Mouse (Mus musculus): Measurements from ENCODE around the gene Scp2.

DNA sequence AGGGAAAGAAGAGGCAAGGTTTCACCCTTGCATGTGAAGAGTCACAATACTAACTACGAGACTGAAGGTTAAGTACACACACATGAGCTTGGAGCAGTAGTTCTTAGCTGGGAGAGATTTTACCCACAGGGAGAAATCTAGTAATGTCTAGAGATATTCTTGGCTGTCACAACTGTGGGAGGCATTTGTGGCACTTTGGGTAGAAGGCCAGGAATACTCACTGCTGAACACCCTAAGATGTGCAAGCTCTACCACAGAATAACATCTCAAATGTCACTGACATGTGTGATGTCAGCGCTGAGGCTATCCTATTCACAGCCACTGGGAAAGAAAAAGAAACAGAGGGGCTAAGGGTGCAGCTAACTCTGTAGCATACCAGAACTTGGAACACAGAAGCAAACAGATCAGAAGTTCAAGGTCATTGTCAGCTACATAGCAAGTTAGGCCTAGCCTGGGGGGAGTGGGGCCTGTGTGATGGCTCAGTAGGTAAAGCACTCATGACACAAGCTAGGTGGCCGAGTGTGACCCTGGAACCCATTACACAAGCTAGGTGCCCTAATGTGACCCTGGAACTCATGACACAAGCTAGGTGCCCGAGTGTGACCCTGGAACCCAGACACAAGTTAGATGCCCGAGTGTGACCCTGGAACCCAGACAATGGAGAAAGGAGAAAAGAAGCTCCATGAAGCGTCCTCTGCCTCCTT, 61.6 kb downstream of the Scp2 start:
- TF ChIP-seq CTCF (IDR thresholded peaks at IDR 0.05; ENCODE audit: low read depth, low read length) (no peak), POLR2A (IDR thresholded peaks at IDR 0.05; ENCODE audit: extremely low read depth, insufficient read depth, low read length) (no peak)
